Mouse (Mus musculus) G1E (cell line): ENCODE data around the gene Wdr38. TPM values are rescaled to one million over a fixed set of nuclear protein-coding genes. Genes with fewer than 3 reads are reported as not detected.

Experiments
- ATAC-seq: 2 replicates; pipeline ENCODE4 v1.8.0; 2016; ENCODE audit warnings: mild to moderate bottlenecking; ENCODE audit not compliant: insufficient number of reproducible peaks, poor library complexity, low FRiP score, severe bottlenecking; ENCODE audit errors: extremely low read depth
- DNase-seq: peaks from one replicate; pipeline ENCODE4 v3.0.0; 2012; ENCODE audit warnings: low spot score
- H3K27me3 ChIP-seq: 2 replicates; pipeline ENCODE4 v1.6.1; 2012; ENCODE audit warnings: mild to moderate bottlenecking, low read length, inconsistent platforms; ENCODE audit not compliant: insufficient read depth
- H3K36me3 ChIP-seq: replicated peaks from 2 replicates; pipeline ENCODE3; 2012; ENCODE audit warnings: mild to moderate bottlenecking, inconsistent platforms
- H3K4me1 ChIP-seq: 2 replicates; pipeline ENCODE4 v1.6.1; 2012; ENCODE audit warnings: low read depth, low read length, inconsistent platforms, mixed read lengths; ENCODE audit not compliant: insufficient read depth
- H3K4me3 ChIP-seq: 2 replicates; pipeline ENCODE4 v1.5.1; 2012; ENCODE audit warnings: low read depth, mild to moderate bottlenecking, inconsistent platforms, low read length, moderate library complexity, mixed read lengths
- H3K9me3 ChIP-seq: replicated peaks from 2 replicates; pipeline ENCODE4 v1.6.1; 2012; ENCODE audit warnings: inconsistent platforms
- CTCF ChIP-seq: IDR thresholded peaks from 2 replicates; pipeline ENCODE4 v1.5.1; 2012; ENCODE audit warnings: low read depth, low read length, inconsistent platforms, mixed read lengths
- GATA1 ChIP-seq: IDR thresholded peaks from 2 replicates; pipeline ENCODE4 v1.6.1; 2012; ENCODE audit warnings: borderline replicate concordance, low read length, inconsistent platforms, mixed read lengths
- GATA2 ChIP-seq: IDR thresholded peaks from 2 replicates; pipeline ENCODE4 v1.6.1; 2012; ENCODE audit warnings: low read depth, low read length, inconsistent platforms, borderline replicate concordance
- POLR2AphosphoS5 ChIP-seq: IDR thresholded peaks from 2 replicates; pipeline ENCODE4 v1.6.1; 2012; ENCODE audit warnings: low read depth, low read length, inconsistent platforms; ENCODE audit not compliant: insufficient replicate concordance
- TAL1 ChIP-seq: conservative IDR thresholded peaks from 2 replicates; pipeline ENCODE4 v1.6.1; 2012; ENCODE audit warnings: low read depth, low read length, inconsistent platforms, mixed read lengths
- polyA plus RNA-seq: library from polyadenylated mRNA; stranded (reverse); fragments of >175 nt; gene quantifications from 2 replicates; pipeline ENCODE4 v1.2.3, GENCODE M21; 2012
- total RNA-seq, 2 experiments: library from RNA; stranded (forward) in 1 of 2; stranded (reverse) in 1 of 2; fragments of 200-1000 nt in 1 of 2; fragments of >200 nt in 1 of 2; fragmentation: Nextera tagmentation in 1 of 2; gene quantifications; 2 replicates each; pipeline ENCODE4 v1.2.3; 2014 to 2017

The Wdr38 gene
- total and polyA plus RNA-seq, 3 experiments, result 0.34 to 1.8 (median 1.6) TPM

DNA sequence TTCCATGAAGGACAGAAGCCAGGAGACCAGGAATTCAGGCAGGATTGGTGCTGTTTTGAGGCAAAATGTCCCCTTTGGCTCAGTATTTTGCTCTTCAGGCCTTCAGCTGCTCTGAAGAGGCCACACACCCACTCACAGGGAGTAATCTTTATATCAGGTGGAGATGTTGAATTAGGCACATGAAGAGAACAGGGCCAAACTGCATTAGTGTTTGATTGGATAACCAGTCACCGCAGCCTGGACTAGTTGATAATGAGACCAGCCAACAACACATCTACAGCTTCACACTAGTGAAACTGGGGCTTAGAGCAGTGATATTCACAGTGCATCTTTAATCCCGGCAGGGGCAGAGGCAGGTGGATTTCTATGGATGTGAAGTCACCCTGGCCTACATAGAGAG, 8.3 kb upstream of the Wdr38 start:
- ATAC-seq, result no peak

DNA sequence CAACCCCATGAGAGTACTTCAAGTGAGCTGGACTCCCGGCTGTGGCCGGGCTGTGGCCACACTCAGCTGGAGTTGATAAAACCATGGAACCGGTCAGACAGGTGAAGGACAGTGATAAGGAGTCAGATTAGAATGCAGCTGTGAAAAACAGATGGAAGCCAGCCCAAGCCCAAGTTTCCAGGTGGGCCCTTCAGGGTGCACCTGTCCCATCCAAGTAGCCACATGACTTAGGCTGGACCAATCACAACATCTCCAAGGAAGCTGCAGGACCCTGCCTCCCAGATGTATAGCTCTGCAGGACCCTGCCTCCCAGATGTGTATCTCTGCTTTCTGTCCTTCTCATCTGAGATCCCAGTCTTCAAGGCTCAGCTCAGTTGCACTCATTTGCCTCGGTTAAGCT, 5.3 kb upstream of the Wdr38 start:
- Histone ChIP-seq H3K4me1 (peaks cover 16% of the 10 kb centered on the region), H3K27me3 (peaks cover 17% of the 10 kb centered on the region), H3K4me3 (no peak overlapping the region), H3K9me3 (no peaks in the 10 kb centered on the region), H3K36me3 (no peaks in the 10 kb centered on the region)
- TF ChIP-seq GATA1 (no peak), CTCF (no peak), TAL1 (no peak), GATA2 (no peak), POLR2AphosphoS5 (no peak)
- no peak for ATAC-seq
- DNase-seq, result no peak

More for the DNA sequence above, 8.3 kb upstream of the Wdr38 start:
- H3K9me3 ChIP-seq, result peaks cover 3% of the 10 kb centered on the region
- no peak for DNase-seq
- peaks cover 23% of the 10 kb centered on the region for H3K27me3 ChIP-seq
- TF ChIP-seq CTCF (no peak), GATA1 (no peak), TAL1 (no peak), POLR2AphosphoS5 (no peak), GATA2 (no peak)
- peaks cover 12% of the 10 kb centered on the region for H3K4me1 ChIP-seq
- H3K4me3 ChIP-seq, result no peak overlapping the region
- no peaks in the 10 kb centered on the region for H3K36me3 ChIP-seq

DNA sequence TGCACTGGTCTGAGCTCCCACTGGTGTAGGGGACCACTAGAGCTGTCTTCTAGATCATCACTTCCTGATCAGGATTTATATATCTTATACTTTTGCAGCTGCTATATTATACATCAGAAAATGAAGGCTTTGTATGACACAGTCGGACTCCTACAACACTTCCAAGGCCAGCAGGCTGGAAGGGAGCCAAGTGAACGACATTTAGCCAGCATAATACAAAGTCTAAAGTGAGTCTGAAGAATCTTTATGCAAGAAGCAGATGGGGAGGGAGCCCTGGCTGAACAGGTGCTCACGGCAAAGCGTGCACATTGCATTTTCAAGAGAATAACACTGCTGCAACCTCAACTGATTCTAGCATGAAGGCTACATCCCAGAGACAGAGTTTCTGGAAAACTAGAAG, 4.8 kb upstream of the Wdr38 start:
- Histone ChIP-seq H3K4me1 (peaks cover 21% of the 10 kb centered on the region), H3K27me3 (peaks cover 17% of the 10 kb centered on the region), H3K9me3 (no peaks in the 10 kb centered on the region), H3K36me3 (no peaks in the 10 kb centered on the region), H3K4me3 (no peak overlapping the region)
- DNase-seq (no peak), ATAC-seq (no peak)
- no peak for TF ChIP-seq CTCF
- no peak for TF ChIP-seq GATA1
- TF ChIP-seq POLR2AphosphoS5, result no peak
- no peak for TF ChIP-seq GATA2
- TF ChIP-seq TAL1, result no peak

DNA sequence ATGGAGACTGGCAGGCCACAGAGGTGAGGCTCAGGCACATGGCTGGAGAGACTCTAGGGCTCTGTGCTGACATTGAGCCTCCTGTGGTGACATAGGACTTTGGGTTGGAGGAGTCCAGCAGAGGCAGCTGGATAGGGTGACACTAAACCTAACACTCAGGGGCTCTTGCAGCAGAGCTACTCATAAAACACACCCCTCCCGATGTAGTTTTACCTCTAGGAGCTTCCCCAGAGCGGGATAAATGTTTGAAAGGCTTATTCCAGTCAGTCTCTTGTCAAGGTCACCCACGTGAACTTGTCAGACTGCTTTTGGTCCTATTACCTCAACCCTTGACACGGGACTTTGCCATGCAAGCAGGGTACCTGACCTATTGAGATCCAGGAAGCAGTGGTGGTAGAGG, 2.1 kb downstream of the Wdr38 start:
- Histone ChIP-seq H3K4me3 (no peak overlapping the region), H3K9me3 (no peaks in the 10 kb centered on the region), H3K4me1 (peaks cover 69% of the 10 kb centered on the region), H3K36me3 (peaks cover 55% of the 10 kb centered on the region), H3K27me3 (no peaks in the 10 kb centered on the region)
- ATAC-seq (no peak), DNase-seq (no peak)
- TF ChIP-seq POLR2AphosphoS5 (0 out of 2 replicates have a peak, but pooled peaks have one; percentile 20), GATA1 (no peak)

DNA sequence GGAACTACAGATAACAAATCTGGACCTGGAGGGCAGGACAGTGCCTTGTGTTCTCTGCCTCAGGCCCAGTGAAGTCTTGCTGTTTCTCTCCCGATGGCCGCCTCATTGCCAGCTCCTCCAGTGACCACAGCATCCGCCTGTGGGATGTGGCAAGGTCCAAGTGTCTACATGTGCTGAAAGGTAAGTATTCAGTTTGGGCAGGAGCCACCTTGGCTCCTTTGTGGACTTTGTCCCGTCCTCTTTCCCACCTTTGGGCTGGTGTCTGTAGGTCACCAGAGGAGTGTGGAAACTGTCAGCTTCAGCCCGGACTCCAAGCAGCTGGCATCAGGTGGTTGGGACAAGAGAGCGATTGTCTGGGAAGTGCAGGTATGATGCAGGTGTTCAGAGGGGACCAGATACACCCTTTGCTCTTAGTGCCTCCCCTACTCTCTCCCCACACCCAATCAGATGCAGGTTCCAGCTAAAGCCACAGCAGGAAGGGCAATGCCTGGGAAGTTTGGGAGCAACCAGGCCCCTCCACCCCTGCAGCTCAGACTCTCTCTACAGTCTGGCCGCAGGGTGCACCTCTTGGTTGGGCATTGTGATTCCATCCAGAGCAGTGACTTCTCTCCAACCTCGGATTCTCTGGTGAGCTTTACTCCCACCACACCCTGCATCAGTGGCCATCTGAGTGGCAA, 2.8 kb downstream of the Wdr38 start:
- no peak for DNase-seq
- no peaks in the 10 kb centered on the region for H3K27me3 ChIP-seq
- H3K36me3 ChIP-seq, result peaks cover 57% of the 10 kb centered on the region
- TF ChIP-seq CTCF, result no peak
- peak; percentile 81 for TF ChIP-seq POLR2AphosphoS5
- no peaks in the 10 kb centered on the region for H3K9me3 ChIP-seq
- no peak overlapping the region for H3K4me3 ChIP-seq
- H3K4me1 ChIP-seq, result peaks cover 69% of the 10 kb centered on the region
- ATAC-seq, result no peak

GRCm38 (mm10) chr2:39000587-39000919, 3.3 kb downstream of the Wdr38 start:
- TF ChIP-seq POLR2AphosphoS5, result no peak
- no peak for TF ChIP-seq GATA2
- no peak for TF ChIP-seq TAL1
- no peak for TF ChIP-seq GATA1
- TF ChIP-seq CTCF, result no peak
- DNase-seq, result no peak
- Histone ChIP-seq H3K27me3 (no peaks in the 10 kb centered on the region), H3K36me3 (peaks cover 57% of the 10 kb centered on the region), H3K4me3 (no peak overlapping the region), H3K9me3 (no peaks in the 10 kb centered on the region), H3K4me1 (peaks cover 69% of the 10 kb centered on the region)
- no peak for ATAC-seq

GRCm38 (mm10) chr2:39001866-39002265, 4.6 kb downstream of the Wdr38 start:
- H3K36me3 ChIP-seq, result peaks cover 59% of the 10 kb centered on the region
- H3K4me1 ChIP-seq, result peaks cover 77% of the 10 kb centered on the region
- TF ChIP-seq POLR2AphosphoS5 (no peak), CTCF (no peak), GATA1 (no peak), GATA2 (no peak), TAL1 (no peak)
- no peaks in the 10 kb centered on the region for H3K27me3 ChIP-seq
- DNase-seq (no peak), ATAC-seq (no peak)
- no peaks in the 10 kb centered on the region for H3K9me3 ChIP-seq
- peak overlapping the region; percentile 55; the same call in 1 of the 2 replicates for H3K4me3 ChIP-seq
